Mouse (Mus musculus): ENCODE data around the gene Casc3. TPM values are rescaled to one million over a fixed set of nuclear protein-coding genes. Genes with fewer than 3 reads are reported as not detected.

Gene Casc3
- total and polyA plus RNA-seq, 2 experiments from 2014 or later, result 32.2 to 39.7 TPM

DNA sequence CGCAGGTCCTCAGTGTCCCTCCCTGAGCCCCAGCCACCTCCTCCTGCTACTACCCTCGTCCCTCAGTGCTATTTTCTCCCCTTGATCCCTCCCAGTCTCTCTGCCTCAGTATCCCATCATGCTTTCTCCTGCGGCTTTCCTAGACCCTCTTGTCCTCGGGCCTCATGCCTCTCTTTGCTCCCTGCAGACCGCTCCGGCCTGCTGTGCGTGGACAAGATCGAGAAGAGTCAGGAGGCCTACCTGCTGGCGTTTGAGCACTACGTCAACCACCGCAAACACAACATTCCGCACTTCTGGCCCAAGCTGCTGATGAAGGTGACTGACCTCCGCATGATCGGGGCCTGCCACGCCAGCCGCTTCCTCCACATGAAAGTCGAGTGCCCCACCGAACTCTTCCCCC lies 40.6 kb upstream of the Casc3 start:
- ATAC-seq (ENCODE audit: low FRiP score) (no peak), DNase-seq (ENCODE audit: low spot score) (no peak)
- peaks cover 13% of the 10 kb centered on the region; the same call in 1 of the 2 replicates for H3K4me1 ChIP-seq (ENCODE audit: insufficient read depth, low read length)
- no peak for TF ChIP-seq CTCF (IDR thresholded peaks at IDR 0.05)
- H3K9ac ChIP-seq (replicated peaks; ENCODE audit: low read length, poor library complexity, severe bottlenecking), result no peak overlapping the region
- no peak overlapping the region for H3K27ac ChIP-seq (ENCODE audit: low read depth, low read length)
- no peaks in the 10 kb centered on the region for H3K9me3 ChIP-seq (ENCODE audit: low read length)
- no peak overlapping the region for H3K4me2 ChIP-seq (ENCODE audit: low read depth, low read length, poor library complexity, severe bottlenecking)
- no peaks in the 10 kb centered on the region for H3K27me3 ChIP-seq (ENCODE audit: insufficient read depth, low read length)
- H3K4me3 ChIP-seq (ENCODE audit: low read depth, low read length), result no peak overlapping the region
- H3K36me3 ChIP-seq (ENCODE audit: insufficient read depth, low read length), result peaks cover 56% of the 10 kb centered on the region
- WGBS, result 87% methylated on average over 18 of the region's 18 CpGs

DNA sequence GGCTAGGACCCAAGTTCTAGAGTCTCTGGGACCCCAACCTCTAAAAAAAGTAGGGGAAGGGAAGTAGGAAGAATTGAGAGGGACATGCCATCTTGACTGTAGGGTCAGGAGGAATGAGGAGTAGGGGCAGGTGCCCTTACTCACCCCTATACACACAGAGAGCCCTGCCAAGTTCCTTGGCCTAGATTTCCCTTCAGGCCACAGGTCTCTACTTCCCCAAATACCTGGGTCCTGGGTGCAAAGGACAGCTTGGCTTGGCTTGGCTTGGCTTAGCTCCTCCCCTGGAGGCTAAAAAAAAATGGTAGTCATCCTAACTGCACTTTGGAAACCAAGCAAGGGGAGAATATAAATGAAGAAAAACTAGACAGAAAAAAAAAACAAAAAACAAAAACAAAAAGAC lies 40.0 kb upstream of the Casc3 start:
- 0 out of 2 replicates have a peak overlapping the region, but pooled peaks have one; percentile 12 for H3K27ac ChIP-seq (ENCODE audit: low read depth, low read length)
- no peak overlapping the region for H3K9ac ChIP-seq (replicated peaks; ENCODE audit: low read length, poor library complexity, severe bottlenecking)
- H3K9me3 ChIP-seq (ENCODE audit: low read length), result no peaks in the 10 kb centered on the region
- no peak for TF ChIP-seq CTCF (IDR thresholded peaks at IDR 0.05)
- DNase-seq (ENCODE audit: low spot score) (no peak), ATAC-seq (ENCODE audit: low FRiP score) (no peak)
- no peaks in the 10 kb centered on the region for H3K27me3 ChIP-seq (ENCODE audit: insufficient read depth, low read length)
- peaks cover 13% of the 10 kb centered on the region; the same call in 1 of the 2 replicates for H3K4me1 ChIP-seq (ENCODE audit: insufficient read depth, low read length)
- no peak overlapping the region for H3K4me3 ChIP-seq (ENCODE audit: low read depth, low read length)
- H3K4me2 ChIP-seq (ENCODE audit: low read depth, low read length, poor library complexity, severe bottlenecking), result no peak overlapping the region
- H3K36me3 ChIP-seq (ENCODE audit: insufficient read depth, low read length), result peaks cover 63% of the 10 kb centered on the region

DNA sequence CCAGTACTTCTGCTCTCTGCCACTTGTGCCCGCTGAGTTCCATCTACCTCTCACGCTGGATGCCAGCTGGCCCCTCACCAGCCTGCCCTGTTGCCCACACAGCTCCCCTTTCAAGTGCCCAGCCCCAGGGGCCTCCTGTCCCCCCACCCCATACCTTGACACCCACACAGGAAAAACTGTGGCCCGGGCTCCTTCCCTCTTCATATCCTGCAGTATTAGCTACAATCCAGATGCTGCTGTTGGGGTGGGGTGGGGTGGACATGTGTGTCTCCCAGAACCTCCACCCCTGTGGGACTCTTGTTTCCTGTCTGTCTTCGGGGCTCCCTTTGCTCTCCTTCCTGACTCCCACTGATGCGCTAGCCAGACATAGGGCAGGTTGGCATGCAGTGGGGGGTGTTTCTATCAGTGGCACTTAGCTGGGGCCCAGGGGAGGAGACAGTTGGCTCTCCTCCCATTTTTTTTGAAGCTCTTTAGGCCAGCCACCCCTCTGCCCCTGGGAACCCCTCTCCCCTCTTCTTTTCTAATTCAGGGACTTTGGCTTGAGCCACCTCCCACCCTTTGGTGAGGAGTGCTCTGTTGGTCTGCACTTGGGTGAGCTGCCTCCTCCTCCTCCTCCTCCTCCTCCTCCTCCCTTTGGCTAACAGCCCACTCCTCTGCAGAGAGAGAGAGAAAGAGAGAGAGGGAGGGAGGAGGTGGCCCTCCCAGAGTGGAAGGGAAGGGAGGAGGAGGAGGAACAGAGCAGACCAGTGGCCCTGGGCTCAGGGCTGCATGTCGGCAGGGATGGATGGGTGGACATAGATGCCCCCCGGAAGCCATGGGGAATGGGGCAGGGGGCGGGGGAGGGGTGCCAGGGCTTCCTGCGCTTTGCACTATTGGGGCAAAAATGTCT lies 39.0 kb upstream of the Casc3 start:
- WGBS, result 31% methylated on average over 7 of the region's 9 CpGs
- Histone ChIP-seq H3K4me3 (ENCODE audit: low read depth, low read length) (no peak overlapping the region), H3K27me3 (ENCODE audit: insufficient read depth, low read length) (no peaks in the 10 kb centered on the region), H3K9me3 (ENCODE audit: low read length) (no peaks in the 10 kb centered on the region), H3K27ac (ENCODE audit: low read depth, low read length) (peak overlapping the region; percentile 57), H3K4me2 (ENCODE audit: low read depth, low read length, poor library complexity, severe bottlenecking) (no peak overlapping the region), H3K36me3 (ENCODE audit: insufficient read depth, low read length) (peaks cover 69% of the 10 kb centered on the region), H3K4me1 (ENCODE audit: insufficient read depth, low read length) (peaks cover 13% of the 10 kb centered on the region; the same call in 1 of the 2 replicates), H3K9ac (replicated peaks; ENCODE audit: low read length, poor library complexity, severe bottlenecking) (0 out of 2 replicates have a peak overlapping the region, but pooled peaks have one; percentile 33)
- no peak for TF ChIP-seq CTCF (IDR thresholded peaks at IDR 0.05)
- DNase-seq (ENCODE audit: low spot score), result no peak
- no peak for ATAC-seq (ENCODE audit: low FRiP score)

DNA sequence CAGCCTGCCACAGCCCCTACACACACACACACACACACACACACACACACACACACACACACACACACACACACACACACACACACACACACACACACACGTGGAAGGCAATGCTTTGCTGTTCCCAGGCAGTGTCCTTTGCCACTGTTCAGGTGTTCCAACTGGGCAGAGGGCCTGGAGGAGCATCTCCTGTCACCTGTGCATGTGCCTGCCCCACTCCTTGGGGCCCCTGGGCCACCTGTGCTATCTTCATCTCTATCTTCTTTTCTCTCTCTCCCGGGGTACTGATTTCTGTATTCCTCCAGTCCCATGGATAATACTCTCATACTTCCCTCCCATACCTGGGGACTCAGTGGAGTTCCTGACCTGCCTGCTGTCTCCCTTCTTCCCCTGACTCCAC lies 38.4 kb upstream of the Casc3 start:
- H3K4me3 ChIP-seq (ENCODE audit: low read depth, low read length), result no peak overlapping the region
- H3K4me1 ChIP-seq (ENCODE audit: insufficient read depth, low read length), result peaks cover 13% of the 10 kb centered on the region; the same call in 1 of the 2 replicates
- no peak for DNase-seq (ENCODE audit: low spot score)
- TF ChIP-seq CTCF (IDR thresholded peaks at IDR 0.05), result no peak
- ATAC-seq (ENCODE audit: low FRiP score), result no peak
- no peaks in the 10 kb centered on the region for H3K27me3 ChIP-seq (ENCODE audit: insufficient read depth, low read length)
- H3K27ac ChIP-seq (ENCODE audit: low read depth, low read length), result no peak overlapping the region
- H3K4me2 ChIP-seq (ENCODE audit: low read depth, low read length, poor library complexity, severe bottlenecking), result no peak overlapping the region
- no peak overlapping the region for H3K9ac ChIP-seq (replicated peaks; ENCODE audit: low read length, poor library complexity, severe bottlenecking)
- WGBS, result 49% methylated on average over 2 of the region's 2 CpGs
- H3K36me3 ChIP-seq (ENCODE audit: insufficient read depth, low read length), result peaks cover 72% of the 10 kb centered on the region
- H3K9me3 ChIP-seq (ENCODE audit: low read length), result no peaks in the 10 kb centered on the region

DNA sequence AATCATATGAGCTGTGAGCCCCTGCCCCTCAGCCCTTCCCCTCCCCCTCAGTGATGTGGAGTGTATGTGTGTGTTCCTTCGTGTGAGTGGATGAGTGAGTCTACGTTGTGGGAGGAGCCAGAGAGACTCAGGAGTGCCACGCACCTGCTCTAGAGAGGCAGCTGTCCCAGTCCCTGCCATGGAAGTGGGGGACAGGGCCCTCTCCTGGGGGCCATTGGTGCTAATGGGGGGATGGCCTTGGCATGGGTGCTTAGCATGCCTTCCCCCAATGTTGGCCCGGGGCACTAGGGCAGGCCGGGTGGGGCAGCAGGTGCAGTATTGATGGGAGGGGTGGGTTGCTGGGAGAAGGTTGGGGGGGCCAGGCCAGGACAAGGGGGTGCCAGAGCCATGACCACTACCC lies 37.9 kb upstream of the Casc3 start:
- H3K4me2 ChIP-seq (ENCODE audit: low read depth, low read length, poor library complexity, severe bottlenecking), result no peak overlapping the region
- WGBS, result 33% methylated on average over 5 of the region's 5 CpGs

DNA sequence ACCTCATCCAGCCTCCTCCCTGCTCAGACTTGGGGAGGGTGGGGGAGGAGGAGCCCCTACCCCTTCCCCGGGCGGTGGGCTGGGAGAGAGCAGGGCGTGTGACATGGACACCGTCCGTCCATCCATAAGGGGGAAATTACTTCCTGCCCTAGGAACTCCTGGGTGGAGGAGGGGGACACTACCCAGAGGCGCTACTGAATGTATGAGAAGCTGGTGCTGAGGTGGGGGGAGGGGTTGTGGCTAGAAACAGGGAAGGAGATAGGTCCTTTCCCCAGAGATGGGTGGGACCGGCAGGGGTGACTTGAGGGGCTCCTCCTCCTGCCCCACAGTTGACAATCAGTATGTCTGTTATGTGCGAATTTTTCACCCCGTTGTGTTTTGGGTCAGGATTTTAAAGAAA lies 37.4 kb upstream of the Casc3 start:
- ATAC-seq (ENCODE audit: low FRiP score) (0 out of 2 replicates have a peak, but pooled peaks have one; percentile 8), DNase-seq (ENCODE audit: low spot score) (peak; percentile 73)
- H3K27me3 ChIP-seq (ENCODE audit: insufficient read depth, low read length), result no peaks in the 10 kb centered on the region
- H3K9me3 ChIP-seq (ENCODE audit: low read length), result no peaks in the 10 kb centered on the region
- H3K4me1 ChIP-seq (ENCODE audit: insufficient read depth, low read length), result peaks cover 13% of the 10 kb centered on the region; the same call in 1 of the 2 replicates
- 30% methylated on average over 9 of the region's 9 CpGs for WGBS
- H3K27ac ChIP-seq (ENCODE audit: low read depth, low read length), result no peak overlapping the region; the same call in 1 of the 2 replicates
- H3K4me2 ChIP-seq (ENCODE audit: low read depth, low read length, poor library complexity, severe bottlenecking), result no peak overlapping the region
- no peak overlapping the region; the same call in 1 of the 2 replicates for H3K9ac ChIP-seq (replicated peaks; ENCODE audit: low read length, poor library complexity, severe bottlenecking)
- H3K36me3 ChIP-seq (ENCODE audit: insufficient read depth, low read length), result peaks cover 69% of the 10 kb centered on the region
- no peak overlapping the region for H3K4me3 ChIP-seq (ENCODE audit: low read depth, low read length)
- no peak for TF ChIP-seq CTCF (IDR thresholded peaks at IDR 0.05)

More for the DNA sequence above, 37.9 kb upstream of the Casc3 start:
- peaks cover 72% of the 10 kb centered on the region for H3K36me3 ChIP-seq (ENCODE audit: insufficient read depth, low read length)
- peaks cover 13% of the 10 kb centered on the region; the same call in 1 of the 2 replicates for H3K4me1 ChIP-seq (ENCODE audit: insufficient read depth, low read length)
- H3K4me3 ChIP-seq (ENCODE audit: low read depth, low read length), result no peak overlapping the region
- no peak overlapping the region; the same call in 1 of the 2 replicates for H3K9ac ChIP-seq (replicated peaks; ENCODE audit: low read length, poor library complexity, severe bottlenecking)
- H3K27ac ChIP-seq (ENCODE audit: low read depth, low read length), result no peak overlapping the region; the same call in 1 of the 2 replicates
- no peaks in the 10 kb centered on the region for H3K27me3 ChIP-seq (ENCODE audit: insufficient read depth, low read length)
- DNase-seq (ENCODE audit: low spot score) (no peak), ATAC-seq (ENCODE audit: low FRiP score) (0 out of 2 replicates have a peak, but pooled peaks have one; percentile 3)
- H3K9me3 ChIP-seq (ENCODE audit: low read length), result no peaks in the 10 kb centered on the region
- TF ChIP-seq CTCF (IDR thresholded peaks at IDR 0.05), result no peak

Measured in midbrain, postnatal 0 days (tissue).